Mouse (Mus musculus) brown adipose tissue, adult 24 weeks (tissue): Measurements from ENCODE around the gene Tgfbr3l. TPM values are rescaled to one million over a fixed set of nuclear protein-coding genes. Genes with fewer than 3 reads are reported as not detected.

Source experiments
- H3K27ac ChIP-seq: fragments of 200-500 bp; replicated peaks from 2 replicates; pipeline ENCODE4 v1.5.1; 2012; ENCODE audit warnings: low read depth, mild to moderate bottlenecking, low read length
- H3K4me1 ChIP-seq: fragments of 200-500 bp; 2 replicates; pipeline ENCODE4 v1.6.1; 2012; ENCODE audit warnings: low read length, mixed read lengths; ENCODE audit not compliant: control insufficient read depth, insufficient read depth, insufficient read length
- H3K4me3 ChIP-seq: fragments of 200-500 bp; 2 replicates; pipeline ENCODE4 v1.5.1; 2012; ENCODE audit warnings: low read depth, mild to moderate bottlenecking, low read length, moderate library complexity; ENCODE audit not compliant: insufficient read depth
- polyA plus RNA-seq: library from polyadenylated mRNA; stranded (reverse); fragments of >200 nt; gene quantifications from 2 replicates; pipeline ENCODE4 v1.2.4, GENCODE M21; 2012; ENCODE audit not compliant: missing spikeins, insufficient read depth, insufficient read length

The Tgfbr3l gene
- polyA plus RNA-seq, 1 experiment: 1.5 TPM

DNA sequence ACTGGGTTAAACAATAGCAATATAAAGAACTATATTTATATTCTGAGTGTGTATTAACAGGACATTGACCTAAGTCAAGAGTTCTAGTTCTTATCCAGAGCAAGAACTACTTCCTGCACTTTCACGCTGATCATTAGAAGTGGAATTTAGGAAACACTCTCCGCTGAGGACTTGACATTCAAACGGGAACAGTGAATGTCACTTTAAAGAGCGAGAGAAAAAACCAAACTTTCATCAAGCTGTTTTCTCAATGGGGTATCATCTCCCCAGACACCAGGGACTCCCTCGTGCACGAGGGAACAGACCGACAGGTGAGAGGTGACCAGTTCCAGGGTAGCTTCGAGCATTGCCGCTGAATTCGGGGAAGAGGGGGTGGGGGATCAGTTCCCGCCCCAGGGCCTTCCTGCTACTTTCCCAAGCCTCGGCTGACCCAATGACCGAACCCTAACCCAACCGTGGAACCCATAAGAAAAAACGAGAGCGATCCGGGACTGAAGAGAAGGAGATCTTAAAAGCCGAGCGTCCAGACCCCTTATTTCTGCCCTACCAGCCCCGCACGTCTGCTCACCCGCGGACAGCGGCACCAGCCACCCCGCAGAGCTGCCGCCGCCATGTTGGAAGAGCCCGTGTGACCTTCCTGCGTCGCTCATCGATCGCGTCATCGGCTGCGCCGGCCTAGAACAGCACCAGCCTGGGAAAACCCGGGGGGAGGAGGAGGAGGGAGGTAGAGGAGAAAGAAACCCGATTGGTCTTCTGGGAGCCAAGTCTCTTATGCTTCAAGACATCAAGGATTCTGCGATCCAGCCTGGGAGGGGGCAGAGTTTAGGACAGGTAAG, 27.5 kb downstream of the Tgfbr3l start, which contains the start of gene Timm44:
Timm44 (minus strand) TSS at position 639 of the 836 bp plus-strand sequence.
- Histone ChIP-seq H3K4me1 (no peaks in the 10 kb centered on the region), H3K4me3 (peak within 1 kb of the TSS; percentile 84), H3K27ac (peak within 1 kb of the TSS; percentile 82)

GRCm38 (mm10) chr8:4276111-4276465, 28.1 kb downstream of the Tgfbr3l start:
- Histone ChIP-seq H3K4me3 (peak overlapping the region; percentile 84), H3K4me1 (no peaks in the 10 kb centered on the region), H3K27ac (peak overlapping the region; percentile 36; the same call in 1 of the 2 replicates)

GRCm38 (mm10) chr8:4292738-4293137, 44.7 kb downstream of the Tgfbr3l start:
- Histone ChIP-seq H3K27ac (no peak overlapping the region), H3K4me1 (no peaks in the 10 kb centered on the region), H3K4me3 (no peak overlapping the region)

DNA sequence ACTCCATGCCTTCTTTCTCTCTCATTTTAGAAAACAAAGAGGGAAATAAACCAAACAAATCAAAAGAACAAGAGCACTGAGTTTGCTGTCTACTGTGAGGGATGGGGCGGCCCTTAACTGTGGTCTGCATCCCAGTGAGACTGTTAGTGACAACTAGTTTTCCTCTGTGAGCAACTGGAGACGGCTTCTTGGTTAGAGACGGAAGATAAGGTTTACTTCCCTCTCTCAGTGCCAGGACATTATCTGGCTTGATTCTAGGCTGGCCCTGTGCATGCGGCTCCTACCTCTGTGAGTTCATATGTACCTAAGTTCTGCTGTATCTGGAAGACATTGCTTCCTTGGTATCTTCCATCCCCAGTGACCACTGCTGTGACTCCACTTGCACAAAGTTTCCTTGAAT, 49.8 kb downstream of the Tgfbr3l start:
- H3K27ac ChIP-seq: no peak overlapping the region
- no peak overlapping the region for H3K4me3 ChIP-seq
- H3K4me1 ChIP-seq: no peaks in the 10 kb centered on the region

Other genes starting within 250 kb of the Tgfbr3l start
- gene Cd209f, start 142.4 kb upstream of the Tgfbr3l start, polyA plus RNA-seq: 12.1 and 18.7 TPM in 2 replicates
- gene Cd209g, start 114.1 kb upstream of the Tgfbr3l start, polyA plus RNA-seq: 3.6 and 8.0 TPM in 2 replicates
- gene Evi5l, start 81.6 kb upstream of the Tgfbr3l start, polyA plus RNA-seq: 11.1 and 12.3 TPM in 2 replicates
- 0.28 TPM in 1 of 2 replicates, not detected in the other for gene Prr36, start 30.8 kb upstream of the Tgfbr3l start, polyA plus RNA-seq
- gene Lrrc8e, start 21.4 kb upstream of the Tgfbr3l start, polyA plus RNA-seq: not detected in 2 replicates
- gene Map2k7, start 9.5 kb upstream of the Tgfbr3l start, polyA plus RNA-seq: 29.3 and 35.9 TPM in 2 replicates
- not detected in 2 replicates for gene Gm49320, start 9.3 kb upstream of the Tgfbr3l start, polyA plus RNA-seq
- 11.6 and 13.5 TPM in 2 replicates for gene Snapc2, start 4.9 kb downstream of the Tgfbr3l start, polyA plus RNA-seq
- gene Ctxn1, start 11.1 kb downstream of the Tgfbr3l start, polyA plus RNA-seq: 1.7 TPM in 1 of 2 replicates, not detected in the other
- 145 and 147 TPM in 2 replicates for gene Timm44, start 27.7 kb downstream of the Tgfbr3l start, polyA plus RNA-seq
- 8.4 and 12.7 TPM in 2 replicates for gene Ccl25, start 77.0 kb downstream of the Tgfbr3l start, polyA plus RNA-seq
- gene Elavl1, start 77.2 kb downstream of the Tgfbr3l start, polyA plus RNA-seq: 29.5 and 50.5 TPM in 2 replicates
- gene Cers4, start 244.8 kb downstream of the Tgfbr3l start, polyA plus RNA-seq: 5.7 and 6.6 TPM in 2 replicates